Mouse (Mus musculus) urinary bladder, postnatal 10 days (tissue): ENCODE data around the gene 1700067K01Rik.
"Not testable (repeated sequence)": the region's sequence is repeated elsewhere in the genome, so short reads cannot be mapped to it uniquely, and the experiment has no call there.

Experiments
- DNase-seq: peaks from one replicate; pipeline ENCODE4 v3.0.0; 2022; ENCODE audit warnings: low spot score

The 1700067K01Rik gene

GRCm38 (mm10) chr8:83983222-83983621, 18.1 kb upstream of the 1700067K01Rik start:
- not testable (repeated sequence) for DNase-seq

- no peak for DNase-seq
Measured at GRCm38 (mm10) chr8:83989243-83989642, 12.1 kb upstream of the 1700067K01Rik start.

GRCm38 (mm10) chr8:83990170-83990569, 11.1 kb upstream of the 1700067K01Rik start:
- no peak for DNase-seq

- DNase-seq, result no peak
Measured at GRCm38 (mm10) chr8:83992488-83992887, 8.8 kb upstream of the 1700067K01Rik start.

GRCm38 (mm10) chr8:83994030-83994429, 7.3 kb upstream of the 1700067K01Rik start:
- no peak for DNase-seq

- DNase-seq, result no peak
Measured at GRCm38 (mm10) chr8:83995973-83996372, 5.3 kb upstream of the 1700067K01Rik start.

- peak; percentile 66 for DNase-seq
Measured at GRCm38 (mm10) chr8:83996567-83997505, 4.5 kb upstream of the 1700067K01Rik start.

- no peak for DNase-seq
Measured at GRCm38 (mm10) chr8:83997511-83998141, 3.7 kb upstream of the 1700067K01Rik start, which contains the start of gene Samd1. Gene Samd1, plus strand, starts transcription at chr8:83997672.

- DNase-seq, result no peak
Measured at GRCm38 (mm10) chr8:83998231-83999056, 2.9 kb upstream of the 1700067K01Rik start.

GRCm38 (mm10) chr8:83999057-83999705, 2.1 kb upstream of the 1700067K01Rik start:
- no peak for DNase-seq

- no peak for DNase-seq
Measured at GRCm38 (mm10) chr8:83999825-84000224, 1.5 kb upstream of the 1700067K01Rik start.

- DNase-seq, result no peak
Measured at GRCm38 (mm10) chr8:84002957-84003611, 1.8 kb downstream of the 1700067K01Rik start.

- DNase-seq, result no peak
Measured at GRCm38 (mm10) chr8:84003612-84004246, 2.4 kb downstream of the 1700067K01Rik start.

GRCm38 (mm10) chr8:84004533-84005201, 3.4 kb downstream of the 1700067K01Rik start:
- DNase-seq, result peak; percentile 67

GRCm38 (mm10) chr8:84005502-84005901, 4.2 kb downstream of the 1700067K01Rik start:
- not testable (repeated sequence) for DNase-seq

GRCm38 (mm10) chr8:84008362-84008761, 7.1 kb downstream of the 1700067K01Rik start:
- DNase-seq, result no peak

GRCm38 (mm10) chr8:84009876-84010275, 8.6 kb downstream of the 1700067K01Rik start:
- peak; percentile 67 for DNase-seq

GRCm38 (mm10) chr8:84010625-84011611, 9.6 kb downstream of the 1700067K01Rik start:
- no peak for DNase-seq
